Mouse (Mus musculus) forebrain, embryonic 14.5 days (tissue): ENCODE data around the gene Ppp2r3d. TPM values are rescaled to one million over a fixed set of nuclear protein-coding genes. Genes with fewer than 3 reads are reported as not detected.

Source experiments
- ATAC-seq: fragments of 200-750 bp; cut with Nextera tagmentation; 2 replicates; pipeline ENCODE4 v1.8.0; 2017; ENCODE audit warnings: mild to moderate bottlenecking, moderate library complexity
- DNase-seq: peaks from one replicate; pipeline ENCODE4 v3.0.0-alpha.2; 2015; ENCODE audit warnings: low spot score
- H3K27ac ChIP-seq: fragments of 300-500 bp; sonication (generic); 2 replicates; pipeline ENCODE4 v1.5.1; 2014; ENCODE audit warnings: low read depth, mild to moderate bottlenecking, control low read depth, low read length, moderate library complexity
- H3K27me3 ChIP-seq: fragments of 300-500 bp; sonication (generic); replicated peaks from 2 replicates; pipeline ENCODE4 v1.6.1; 2014; ENCODE audit warnings: low read length, control low read depth, mixed read lengths; ENCODE audit not compliant: control insufficient read depth, insufficient read depth
- H3K36me3 ChIP-seq: fragments of 300-500 bp; sonication (generic); 2 replicates; pipeline ENCODE4 v1.6.1; 2014; ENCODE audit warnings: low read length, control low read depth; ENCODE audit not compliant: control insufficient read depth, insufficient read depth
- H3K4me1 ChIP-seq: fragments of 300-500 bp; sonication (generic); 2 replicates; pipeline ENCODE4 v1.6.1; 2014; ENCODE audit warnings: antibody characterized with exemption, low read length, control low read depth; ENCODE audit not compliant: control insufficient read depth, insufficient read depth
- H3K4me2 ChIP-seq: fragments of 300-500 bp; sonication (generic); 2 replicates; pipeline ENCODE4 v1.6.1; 2014; ENCODE audit warnings: mild to moderate bottlenecking, control low read depth, low read length
- H3K4me3 ChIP-seq: fragments of 300-500 bp; sonication (generic); 2 replicates; pipeline ENCODE4 v1.5.1; 2014; ENCODE audit warnings: low read depth, low read length, control low read depth
- H3K9ac ChIP-seq: fragments of 300-500 bp; sonication (generic); 2 replicates; pipeline ENCODE4 v1.6.1; 2014; ENCODE audit warnings: mild to moderate bottlenecking, low read length, control low read depth, moderate library complexity
- H3K9me3 ChIP-seq: fragments of 300-500 bp; sonication (generic); replicated peaks from 2 replicates; pipeline ENCODE4 v1.6.1; 2016; ENCODE audit warnings: low read length, control low read depth, mixed read lengths; ENCODE audit not compliant: control insufficient read depth
- WGBS: fragments of 180-500 bp; shearing (Covaris S2); extraction: QIAGEN DNeasy Blood & Tissue Kit; methylation state at CpG from one replicate; pipeline ENCODE4 v1.1.7; 2014; 5-methylcytosine and 5-hydroxymethylcytosine counted together
- polyA plus RNA-seq: library from polyadenylated mRNA; unstranded; fragments of >200 nt; fragmentation: Nextera tagmentation; extraction: Ambion mirVana; gene quantifications from 2 replicates; pipeline ENCODE4 v1.2.1, GENCODE M21; 2014

The Ppp2r3d gene
- polyA plus RNA-seq, 1 experiment from 2014 or later: 109 TPM

DNA sequence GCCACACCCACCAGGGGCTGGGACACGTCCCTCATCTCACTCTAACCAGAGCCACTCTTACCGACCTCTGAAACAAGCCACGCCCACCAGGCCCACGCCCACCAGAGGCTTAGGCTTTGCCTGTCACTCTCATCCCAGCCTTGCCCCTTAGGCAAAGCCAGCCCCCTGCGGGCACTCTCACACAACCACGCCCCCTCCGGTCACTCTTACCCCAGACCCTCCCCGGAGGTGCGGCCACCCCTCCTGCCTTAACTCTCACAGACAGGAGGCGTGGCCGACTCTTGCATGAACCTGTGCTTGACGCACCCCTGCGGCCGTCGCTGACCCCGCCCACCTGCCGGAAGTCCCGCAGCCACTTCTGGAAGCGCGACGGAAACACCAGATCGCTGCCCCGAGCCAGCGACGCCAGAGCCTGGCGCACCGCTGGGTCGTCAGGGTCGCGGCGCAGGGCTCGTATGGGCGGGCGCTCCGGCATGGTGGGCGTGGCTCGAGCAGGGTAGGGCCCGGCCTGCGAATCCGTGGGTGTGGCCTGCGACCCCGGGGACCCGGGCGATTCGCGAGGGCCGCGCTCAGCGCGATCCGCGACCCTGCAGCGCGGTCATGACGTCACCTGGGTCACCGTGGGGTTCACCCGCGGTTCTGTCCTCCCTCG lies 53.7 kb downstream of the Ppp2r3d start:
- DNase-seq (peak; percentile 93), ATAC-seq (peak; percentile 45)
- H3K9me3 ChIP-seq: no peaks in the 10 kb centered on the region
- under 1% methylated on average over 58 of the region's 59 CpGs for WGBS
- no peaks in the 10 kb centered on the region for H3K27me3 ChIP-seq
- H3K4me3 ChIP-seq: peak overlapping the region; percentile 71
- no peaks in the 10 kb centered on the region for H3K36me3 ChIP-seq
- H3K4me1 ChIP-seq: no peaks in the 10 kb centered on the region
- H3K4me2 ChIP-seq: peak overlapping the region; percentile 63
- peak overlapping the region; percentile 73 for H3K9ac ChIP-seq
- peak overlapping the region; percentile 96 for H3K27ac ChIP-seq

DNA sequence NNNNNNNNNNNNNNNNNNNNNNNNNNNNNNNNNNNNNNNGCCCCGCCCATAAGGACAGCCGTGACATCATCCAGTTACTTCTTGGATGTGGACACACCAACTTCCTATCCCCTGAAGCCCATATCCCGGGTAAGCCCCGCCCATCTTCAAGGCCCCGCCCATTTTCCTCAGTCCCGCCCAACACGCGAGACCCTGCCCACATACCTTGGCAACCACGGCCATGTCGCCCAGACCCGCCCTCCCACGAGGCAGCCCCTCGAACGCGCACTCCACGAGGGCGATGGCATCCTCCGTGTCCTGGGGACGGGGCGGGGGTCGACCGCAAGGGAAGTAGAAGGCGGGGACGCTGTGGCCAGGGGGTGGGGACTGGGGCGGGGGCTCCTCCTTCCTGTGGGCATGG lies 54.3 kb downstream of the Ppp2r3d start:
- no peak for ATAC-seq
- Histone ChIP-seq H3K36me3 (no peaks in the 10 kb centered on the region), H3K27me3 (no peaks in the 10 kb centered on the region), H3K4me3 (peak overlapping the region; percentile 71), H3K4me2 (peak overlapping the region; percentile 63), H3K27ac (peak overlapping the region; percentile 96), H3K9ac (peak overlapping the region; percentile 35; the same call in 1 of the 2 replicates), H3K9me3 (no peaks in the 10 kb centered on the region), H3K4me1 (no peaks in the 10 kb centered on the region)
- DNase-seq: no peak
- 5% methylated on average over 23 of the region's 25 CpGs for WGBS

DNA sequence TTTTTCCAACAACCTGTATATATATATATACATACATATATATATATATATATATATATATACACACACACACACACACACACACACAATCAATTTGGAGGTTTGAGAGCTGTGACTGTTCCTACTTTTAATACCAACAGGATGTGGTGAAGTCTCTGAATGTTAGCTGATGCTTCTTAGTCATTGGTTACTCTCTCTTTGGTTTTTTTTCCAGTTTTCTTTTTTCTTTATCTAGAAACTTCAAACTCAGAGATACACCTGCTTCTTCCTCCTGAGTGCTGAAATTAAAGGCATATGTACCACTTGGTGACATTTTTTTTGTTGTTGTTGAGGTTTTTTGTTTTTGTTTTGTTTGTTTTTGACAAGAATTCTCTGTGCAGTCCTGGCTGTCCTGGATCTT lies 63.8 kb downstream of the Ppp2r3d start:
- no peak overlapping the region for H3K27ac ChIP-seq
- H3K9me3 ChIP-seq: no peaks in the 10 kb centered on the region
- no peaks in the 10 kb centered on the region for H3K4me1 ChIP-seq
- ATAC-seq (no peak), DNase-seq (no peak)
- no peaks in the 10 kb centered on the region for H3K27me3 ChIP-seq
- no peak overlapping the region for H3K4me3 ChIP-seq
- H3K36me3 ChIP-seq: no peaks in the 10 kb centered on the region
- H3K9ac ChIP-seq: no peak overlapping the region
- no peak overlapping the region for H3K4me2 ChIP-seq

DNA sequence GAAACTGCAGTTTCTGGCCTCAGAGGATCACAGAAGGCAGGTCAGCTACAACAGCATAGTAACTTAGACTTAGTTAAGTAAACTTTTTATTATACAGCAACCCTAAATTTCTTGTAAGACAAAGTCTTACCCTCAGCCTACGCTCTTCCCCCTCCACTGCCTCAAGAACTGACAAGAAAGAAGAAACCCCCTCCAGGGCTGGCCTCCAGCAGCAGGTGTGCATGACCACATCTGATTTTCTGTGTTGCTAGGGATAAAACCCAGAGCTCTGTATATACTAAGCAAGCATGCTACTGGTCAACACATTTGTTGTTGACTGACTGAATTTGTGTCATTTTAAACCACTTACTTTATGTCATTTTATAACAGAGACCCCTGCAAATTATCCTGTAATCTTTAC lies 65.1 kb downstream of the Ppp2r3d start:
- Histone ChIP-seq H3K4me2 (no peak overlapping the region), H3K27me3 (no peaks in the 10 kb centered on the region), H3K36me3 (no peaks in the 10 kb centered on the region), H3K9me3 (no peaks in the 10 kb centered on the region), H3K4me3 (no peak overlapping the region), H3K27ac (no peak overlapping the region), H3K9ac (no peak overlapping the region), H3K4me1 (no peaks in the 10 kb centered on the region)
- 63% methylated on average over 1 of the region's 1 CpGs for WGBS
- DNase-seq: no peak
- ATAC-seq: no peak

DNA sequence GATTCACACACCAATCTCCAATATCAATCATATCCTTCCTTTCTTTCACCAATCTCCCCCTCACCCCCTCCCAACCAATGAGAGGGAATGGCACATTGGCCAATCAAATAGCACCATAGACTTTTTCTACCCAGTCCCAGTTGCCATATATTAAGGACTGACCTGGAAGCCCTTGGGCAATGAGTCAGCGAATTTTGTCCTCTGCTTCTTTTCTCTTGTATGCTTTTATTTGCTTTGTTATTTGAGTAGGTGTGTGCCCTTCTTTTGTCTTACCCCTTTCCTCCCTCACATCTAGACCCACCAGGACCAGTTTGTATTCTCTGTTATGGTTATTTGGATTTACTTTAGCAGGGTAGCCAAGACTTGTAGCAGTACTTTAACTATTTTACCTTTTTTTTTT lies 68.1 kb downstream of the Ppp2r3d start:
- no peak overlapping the region for H3K4me3 ChIP-seq
- H3K4me2 ChIP-seq: no peak overlapping the region
- H3K9ac ChIP-seq: no peak overlapping the region
- 63% methylated on average over 1 of the region's 1 CpGs for whole genome bisulfite sequencing
- H3K4me1 ChIP-seq: no peaks in the 10 kb centered on the region
- H3K27ac ChIP-seq: no peak overlapping the region
- H3K27me3 ChIP-seq: no peaks in the 10 kb centered on the region
- DNase-seq: no peak
- ATAC-seq: no peak
- H3K9me3 ChIP-seq: no peaks in the 10 kb centered on the region
- no peaks in the 10 kb centered on the region for H3K36me3 ChIP-seq

Other genes starting within 250 kb of the Ppp2r3d start
- 4.1 and 4.9 TPM in 2 replicates for gene 2010315B03Rik, start 164.2 kb downstream of the Ppp2r3d start, polyA plus RNA-seq
- not detected in 2 replicates for gene Gm21836, start 16.9 kb upstream of the Ppp2r3d start, polyA plus RNA-seq